Mouse (Mus musculus) embryo, embryonic 10.5 days (tissue): ENCODE results near the gene Lgals3bp.

Experiments used
- DNase-seq: peaks from one replicate; pipeline ENCODE4 v3.0.0-alpha.2; 2015; ENCODE audit warnings: low spot score

Gene Lgals3bp

DNA sequence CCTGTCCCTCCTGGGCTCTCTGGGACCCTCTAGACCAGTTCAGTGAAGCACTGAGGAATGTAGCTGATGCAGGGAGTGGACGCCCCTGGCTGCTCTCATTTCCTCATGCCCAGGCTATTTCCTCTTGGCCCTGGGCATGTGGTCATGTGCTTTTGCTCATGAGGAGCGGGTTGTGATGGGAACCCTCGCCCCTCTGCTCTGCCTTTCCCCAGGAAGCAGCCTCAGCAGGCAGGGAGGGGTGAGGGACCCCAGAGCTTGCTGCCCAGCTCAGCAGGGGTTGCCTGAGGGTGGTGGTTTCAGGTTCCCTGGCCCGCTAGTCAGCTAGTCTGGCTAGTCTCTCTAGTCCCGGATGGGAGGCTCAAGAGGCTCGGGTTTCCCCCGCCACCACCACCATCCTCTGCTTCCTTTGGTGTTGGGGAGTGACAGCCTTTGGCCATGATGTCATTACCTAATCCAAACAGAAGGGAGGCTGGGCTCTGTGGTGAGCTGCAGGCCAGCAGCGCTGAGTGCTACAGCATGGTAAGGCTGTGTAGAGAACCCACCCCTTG is 38.8 kb downstream of the Lgals3bp start:
- peak; percentile 77 for DNase-seq

DNA sequence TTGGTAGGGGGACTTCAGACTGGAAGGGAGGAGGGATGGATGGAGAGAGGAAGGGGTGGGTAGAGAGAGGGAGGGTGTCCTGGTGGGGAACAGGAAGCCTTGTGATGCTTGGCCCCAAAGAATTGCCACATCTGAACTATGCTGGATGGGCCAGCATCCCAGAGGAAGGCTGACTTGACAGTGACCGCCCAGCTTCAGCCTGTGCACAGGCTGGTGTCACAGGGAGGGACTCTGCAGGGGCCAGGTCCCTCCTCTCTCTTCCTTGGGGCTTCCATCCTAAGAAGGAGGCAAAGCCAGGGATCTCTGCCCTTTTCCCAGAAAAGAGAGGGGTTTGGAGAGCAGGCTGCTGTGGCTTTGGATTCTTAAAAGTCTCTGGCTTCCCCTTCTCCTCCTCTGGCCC is 39.4 kb downstream of the Lgals3bp start:
- DNase-seq: no peak

DNA sequence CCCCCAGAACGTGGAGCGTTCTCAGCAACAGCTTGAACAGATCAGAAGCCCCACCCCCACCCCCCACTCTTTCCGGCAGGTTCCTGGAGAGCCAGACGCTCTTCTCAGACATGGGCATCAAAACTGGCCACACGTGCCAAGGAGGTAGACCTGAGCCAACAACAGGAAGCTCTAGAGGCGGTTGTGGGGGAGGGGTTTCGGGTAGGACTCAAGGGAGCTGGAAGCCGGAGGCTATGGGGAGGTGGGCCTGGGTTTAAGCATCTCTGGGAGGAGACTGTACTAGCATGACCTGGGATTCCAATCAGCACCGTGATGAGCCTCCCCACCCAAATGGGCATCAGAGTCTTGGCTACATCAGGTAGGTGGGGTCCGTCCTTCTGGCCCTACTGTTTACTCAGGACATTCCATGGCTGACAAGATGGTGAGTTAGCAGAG is 41.0 kb downstream of the Lgals3bp start:
- no peak for DNase-seq

DNA sequence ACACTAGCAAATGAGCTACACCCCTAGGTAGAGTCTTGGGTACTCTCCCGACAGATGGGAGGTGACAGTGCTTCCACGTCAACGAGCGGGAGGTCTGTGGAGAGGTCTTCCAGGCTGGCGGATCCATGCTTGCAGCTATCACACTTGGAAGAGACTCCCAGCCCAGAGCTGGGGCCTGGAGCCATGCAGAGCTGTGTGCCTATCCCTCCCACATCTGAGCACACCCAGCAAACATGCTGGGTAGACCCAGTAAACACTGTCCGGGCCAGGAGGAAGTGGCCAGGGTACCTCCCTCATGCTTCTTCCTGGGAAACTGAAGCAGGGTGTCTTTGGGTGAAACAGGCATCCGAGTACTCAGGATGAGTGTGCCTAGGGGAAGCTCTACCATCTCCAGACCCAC is 41.4 kb downstream of the Lgals3bp start:
- DNase-seq: no peak

DNA sequence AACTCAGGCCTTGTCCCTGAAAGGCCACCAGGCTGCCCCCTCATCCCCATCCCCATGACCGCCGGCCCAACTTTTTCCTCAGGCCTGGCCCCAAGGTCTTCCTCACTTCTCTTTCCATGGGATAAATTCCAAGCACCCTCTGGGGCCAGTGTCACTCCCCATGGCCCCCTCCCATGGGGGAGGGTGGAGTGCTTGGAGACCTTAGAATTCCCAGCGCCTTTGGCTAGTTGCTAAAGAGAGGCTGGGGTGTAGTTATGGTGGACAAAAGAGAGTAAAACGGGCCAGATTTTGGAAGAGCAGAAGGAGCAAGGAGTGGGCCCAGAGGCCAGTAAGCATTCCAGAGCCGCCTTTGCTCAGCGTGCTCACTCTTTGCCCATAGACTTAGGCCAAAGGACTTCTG is 46.3 kb downstream of the Lgals3bp start, which contains the start of gene Timp2:
Gene Timp2, minus strand, starts transcription at position 101 of the 400 bp plus-strand sequence.
- DNase-seq: peak; percentile 35

DNA sequence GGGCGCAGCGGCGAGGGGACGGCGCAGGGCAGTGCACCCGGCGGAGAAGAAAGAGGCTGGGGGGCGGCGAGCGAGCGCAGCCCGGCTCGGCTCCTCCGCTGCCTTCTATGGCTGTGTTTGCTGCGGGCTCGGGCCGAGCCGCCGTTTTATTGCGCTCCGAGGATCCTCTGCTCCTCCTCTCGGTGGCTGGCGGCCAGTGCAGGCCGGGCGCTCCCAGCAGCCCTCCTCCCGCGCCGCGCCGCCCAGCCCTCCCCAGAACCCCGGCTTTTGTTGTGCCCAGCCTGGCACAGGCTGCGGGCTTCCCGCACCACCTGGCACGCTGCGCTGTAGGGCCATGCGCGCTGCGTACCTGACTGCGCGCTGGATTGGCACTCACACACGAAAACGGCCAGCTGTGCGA is 46.7 kb downstream of the Lgals3bp start:
- DNase-seq: peak; percentile 86

DNA sequence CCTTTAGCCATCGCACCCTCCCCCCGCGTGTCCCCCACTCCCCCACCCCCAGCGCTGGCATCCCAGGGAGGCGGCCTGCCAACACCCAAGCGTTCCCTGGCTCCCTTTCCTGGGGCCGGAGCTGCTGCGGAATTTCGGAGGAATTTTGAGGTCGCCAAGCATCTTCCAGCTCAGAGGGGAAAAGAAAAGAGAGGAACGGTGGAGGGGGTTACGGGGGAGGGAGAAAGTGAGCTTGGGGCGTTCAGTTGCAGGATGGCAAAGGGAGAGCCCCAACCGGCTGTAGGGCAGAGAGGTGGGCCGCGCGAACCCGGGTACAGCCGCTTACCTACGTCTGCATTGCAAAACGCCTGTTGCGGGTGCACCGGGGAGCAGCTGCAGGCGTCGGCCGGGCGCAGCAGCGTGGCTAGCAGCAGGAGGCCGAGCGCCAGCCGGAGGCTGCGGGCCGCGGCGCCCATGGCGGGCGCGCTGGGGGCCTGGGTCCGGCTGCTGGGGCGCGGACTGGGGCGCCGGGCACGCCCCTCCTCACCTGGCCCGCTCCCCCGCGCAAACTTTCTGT is 47.2 kb downstream of the Lgals3bp start:
- peak; percentile 36 for DNase-seq

DNA sequence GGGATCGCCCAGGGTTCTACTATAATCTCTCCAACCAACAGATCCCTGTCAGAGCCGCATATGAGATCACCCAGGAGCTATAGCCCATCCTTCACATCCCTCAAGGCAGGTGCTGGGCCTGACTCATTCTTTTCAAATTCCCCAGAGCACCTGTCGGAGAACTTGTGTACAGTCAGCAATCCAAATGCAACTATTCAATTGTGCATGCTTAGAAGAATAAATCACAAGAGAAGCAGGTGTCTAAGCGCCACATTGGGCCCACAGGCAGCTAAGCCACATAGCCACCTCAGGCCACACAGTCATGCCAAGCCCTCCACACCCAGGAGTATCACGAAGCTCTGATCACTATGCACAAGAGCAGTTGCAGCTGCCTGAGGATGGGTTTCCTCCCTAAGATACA is 52.4 kb downstream of the Lgals3bp start:
- DNase-seq: no peak

DNA sequence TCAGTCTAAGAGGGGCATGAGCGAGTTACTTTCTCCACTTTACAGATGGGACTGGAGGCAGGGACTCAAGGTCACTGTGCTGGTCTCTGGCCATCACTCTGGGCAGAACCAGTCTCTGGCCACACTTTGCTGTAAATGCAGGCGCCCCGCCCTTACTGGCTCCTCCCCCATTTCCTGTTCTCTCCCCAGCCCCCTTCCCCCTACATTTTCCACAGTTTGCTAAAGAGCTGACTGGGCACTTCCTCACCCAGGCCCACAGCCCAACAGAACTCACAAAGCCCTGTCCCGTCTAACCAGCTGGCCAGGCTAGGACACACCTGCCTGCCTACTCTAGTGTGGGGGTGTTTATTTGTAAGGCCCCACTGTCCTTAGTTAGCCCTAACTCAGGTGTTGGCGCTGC is 53.0 kb downstream of the Lgals3bp start:
- DNase-seq: peak; percentile 29

DNA sequence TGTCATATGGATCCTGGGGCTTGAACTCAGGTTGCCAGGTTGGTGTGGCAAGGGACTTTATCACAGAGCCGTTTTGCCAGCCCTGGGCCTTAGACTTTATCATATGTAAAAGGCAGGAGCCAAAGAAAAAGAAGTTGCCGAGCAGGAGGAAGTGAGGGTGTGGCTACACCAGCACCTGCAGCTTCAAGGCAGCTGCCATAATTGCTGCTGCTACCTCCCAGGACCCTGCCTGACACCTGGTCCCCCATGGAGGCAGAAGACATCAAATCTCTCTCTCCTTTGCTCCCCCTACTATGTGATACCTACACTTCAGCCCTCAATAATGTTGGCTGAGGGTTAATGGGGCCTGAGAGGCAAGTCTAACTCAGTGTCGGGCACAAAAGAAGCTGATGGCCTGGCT is 53.5 kb downstream of the Lgals3bp start:
- no peak for DNase-seq

DNA sequence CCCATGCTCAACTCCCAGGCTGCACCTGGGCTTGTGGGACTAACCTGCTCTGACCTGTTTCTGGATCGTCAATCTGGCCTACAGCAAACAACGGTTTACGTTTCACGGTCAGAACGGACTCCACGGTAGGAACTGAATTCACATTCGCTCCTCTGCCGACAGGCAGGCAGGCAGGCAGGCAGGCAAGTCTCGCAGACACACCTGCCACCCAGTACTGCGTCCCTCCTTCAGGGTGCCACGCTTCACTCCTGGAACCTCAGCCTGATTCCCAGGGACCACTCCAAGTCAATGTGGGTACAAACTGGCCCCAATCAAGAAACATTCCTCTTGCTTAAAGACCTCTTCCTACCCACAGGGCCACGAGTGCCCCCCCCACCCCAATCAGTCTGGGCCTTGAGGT is 54.0 kb downstream of the Lgals3bp start:
- no peak for DNase-seq

DNA sequence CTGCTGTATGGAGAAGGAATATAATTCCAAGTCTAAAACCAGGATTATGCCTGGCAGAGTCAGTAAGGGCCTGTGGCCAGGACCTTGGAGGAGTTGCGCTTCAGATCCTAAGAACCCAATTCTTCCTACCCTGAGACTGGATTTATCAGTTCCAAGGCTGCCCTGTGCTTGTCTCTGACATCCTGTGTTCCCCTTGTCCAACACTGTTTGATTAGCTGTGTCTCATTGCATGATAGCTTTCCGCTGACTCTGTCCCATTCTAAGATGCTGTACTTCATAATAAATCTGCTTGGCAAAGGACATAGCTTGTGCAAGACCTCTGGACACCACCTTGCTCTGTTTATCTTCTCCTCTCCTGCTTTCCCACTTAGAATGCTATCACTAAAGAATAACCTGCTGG is 54.5 kb downstream of the Lgals3bp start:
- DNase-seq: no peak

DNA sequence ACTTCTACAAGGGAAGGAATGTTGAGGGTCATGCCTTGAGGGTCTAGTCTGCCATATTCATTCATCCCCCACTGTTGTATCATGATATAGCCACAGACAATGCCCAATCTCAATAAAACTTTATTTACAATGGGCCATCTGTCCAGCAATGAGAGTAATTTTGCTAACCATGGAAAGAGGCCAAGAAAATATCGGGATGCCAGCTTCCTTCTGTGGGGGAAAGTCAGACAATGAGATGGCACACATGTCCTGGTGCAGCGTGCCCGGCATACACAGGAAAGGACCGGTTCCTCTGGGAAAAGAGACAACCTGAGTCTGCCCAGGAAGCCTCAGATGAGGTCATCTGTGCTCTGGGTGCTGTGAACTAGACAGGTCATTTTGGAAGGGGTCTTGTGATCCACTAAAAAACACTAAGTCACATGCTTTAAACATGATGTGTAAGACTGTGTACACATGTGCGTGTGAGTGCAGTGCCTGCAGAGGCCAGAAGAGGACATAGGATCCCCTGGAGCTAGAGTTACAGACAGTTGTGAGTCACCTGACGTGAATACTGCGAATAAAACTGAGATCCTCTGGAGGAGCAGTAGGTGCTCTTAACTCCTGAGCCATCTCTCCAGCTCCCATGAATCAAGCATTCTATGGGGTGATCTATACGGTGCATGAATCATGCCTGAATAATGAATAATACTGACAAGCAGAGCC is 55.3 kb downstream of the Lgals3bp start:
- no peak for DNase-seq

DNA sequence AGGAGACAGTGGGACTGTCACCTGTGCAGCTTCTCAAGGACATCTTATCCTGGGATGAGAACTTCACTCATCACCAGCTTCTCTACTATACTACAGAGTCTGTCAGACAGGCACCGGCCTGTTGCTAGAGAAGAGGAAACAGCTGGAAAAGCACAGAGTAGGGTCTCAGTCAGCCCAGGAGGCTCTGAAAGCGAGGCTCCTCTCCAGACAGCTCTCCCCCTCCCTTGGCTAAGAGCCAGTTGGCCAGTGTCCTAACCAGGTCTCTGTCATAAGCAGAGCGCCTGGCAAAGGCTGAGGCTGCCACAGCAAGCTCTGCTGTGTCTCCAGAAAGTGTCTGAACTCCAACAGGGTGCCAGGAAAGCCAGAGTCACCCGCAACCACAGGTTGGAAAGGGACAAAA is 56.2 kb downstream of the Lgals3bp start:
- no peak for DNase-seq

DNA sequence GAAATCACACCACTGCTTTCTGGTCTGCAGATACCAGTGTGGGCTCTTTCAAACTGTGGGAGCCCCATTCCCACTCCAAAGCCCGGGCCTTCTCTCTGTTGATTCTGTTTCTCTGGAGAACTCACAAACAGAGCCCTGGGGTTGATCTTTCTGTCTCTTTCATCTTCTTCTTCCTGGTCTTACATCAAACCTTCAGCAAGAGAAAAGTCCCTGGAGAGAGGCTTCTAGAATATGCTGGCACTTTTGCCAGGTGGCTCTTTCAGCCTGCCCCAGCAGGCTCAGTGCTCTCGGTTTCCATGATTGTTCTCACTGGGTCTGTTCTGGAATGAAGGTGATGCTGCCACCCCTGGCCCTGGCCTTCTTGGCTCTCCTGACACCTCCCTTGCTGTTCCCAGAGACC is 58.3 kb downstream of the Lgals3bp start:
- DNase-seq: no peak
